Mouse (Mus musculus) urinary bladder, postnatal 25 days (tissue): ENCODE data around the gene Ugt1a7c.

Source experiments
- DNase-seq: peaks from one replicate; pipeline ENCODE4 v3.0.0; 2022; ENCODE audit warnings: low spot score

The Ugt1a7c gene

GRCm38 (mm10) chr1:88262255-88262654 lies 167.4 kb downstream of the Ugt1a7c start:
- DNase-seq: peak; percentile 99

GRCm38 (mm10) chr1:88262961-88263360 lies 168.1 kb downstream of the Ugt1a7c start:
- DNase-seq: no peak

GRCm38 (mm10) chr1:88263778-88264177 lies 168.9 kb downstream of the Ugt1a7c start:
- DNase-seq: no peak

- DNase-seq: no peak
These were observed 169.5 kb downstream of the Ugt1a7c start for GRCm38 (mm10) chr1:88264237-88264868.

- DNase-seq: no peak
These were observed 170.0 kb downstream of the Ugt1a7c start for GRCm38 (mm10) chr1:88264869-88265240.

GRCm38 (mm10) chr1:88266123-88266522 lies 171.3 kb downstream of the Ugt1a7c start:
- no peak for DNase-seq

- DNase-seq: no peak
These were observed 172.6 kb downstream of the Ugt1a7c start for GRCm38 (mm10) chr1:88267489-88267888.

- DNase-seq: no peak
These were observed 173.2 kb downstream of the Ugt1a7c start for GRCm38 (mm10) chr1:88268070-88268469.
